Mouse (Mus musculus) neural tube, embryonic 11.5 days (tissue): ENCODE measurements around the gene Igsf9b. TPM values are rescaled to one million over a fixed set of nuclear protein-coding genes. Genes with fewer than 3 reads are reported as not detected.

Experiments used
- ATAC-seq: fragments of 200-750 bp; cut with Nextera tagmentation; 2 replicates; pipeline ENCODE4 v1.8.0; 2017; ENCODE audit warnings: moderate number of reproducible peaks, mild to moderate bottlenecking, moderate TSS enrichment, moderate library complexity; ENCODE audit not compliant: insufficient read depth, low FRiP score, low TSS enrichment
- DNase-seq: peaks from one replicate; pipeline ENCODE4 v3.0.0-alpha.2; 2015; ENCODE audit warnings: low spot score
- H3K27ac ChIP-seq: fragments of 300-500 bp; sonication (generic); 2 replicates; pipeline ENCODE4 v1.5.1; 2014; ENCODE audit warnings: low read depth, mild to moderate bottlenecking, low read length
- H3K27me3 ChIP-seq: fragments of 300-500 bp; sonication (generic); 2 replicates; pipeline ENCODE4 v1.6.1; 2014; ENCODE audit warnings: mild to moderate bottlenecking, low read length, mixed read lengths; ENCODE audit not compliant: control insufficient read depth, insufficient read depth
- H3K36me3 ChIP-seq: fragments of 300-500 bp; sonication (generic); 2 replicates; pipeline ENCODE4 v1.6.1; 2014; ENCODE audit warnings: mild to moderate bottlenecking, low read length, moderate library complexity, mixed read lengths; ENCODE audit not compliant: control insufficient read depth, insufficient read depth
- H3K4me1 ChIP-seq: fragments of 300-500 bp; sonication (generic); 2 replicates; pipeline ENCODE4 v1.6.1; 2014; ENCODE audit warnings: low read length, mixed read lengths; ENCODE audit not compliant: control insufficient read depth, insufficient read depth
- H3K4me2 ChIP-seq: fragments of 300-500 bp; sonication (generic); 2 replicates; pipeline ENCODE4 v1.6.1; 2014; ENCODE audit warnings: low read depth, mild to moderate bottlenecking, moderate library complexity
- H3K4me3 ChIP-seq: fragments of 300-500 bp; sonication (generic); 2 replicates; pipeline ENCODE4 v1.5.1; 2014; ENCODE audit warnings: low read depth, low read length
- H3K9ac ChIP-seq: fragments of 300-500 bp; sonication (generic); 2 replicates; pipeline ENCODE4 v1.6.1; 2014; ENCODE audit warnings: mild to moderate bottlenecking, low read length
- H3K9me3 ChIP-seq: fragments of 300-500 bp; sonication (generic); 2 replicates; pipeline ENCODE4 v1.6.1; 2016; ENCODE audit warnings: low read length; ENCODE audit not compliant: control insufficient read depth
- WGBS: fragments of 180-500 bp; shearing (Covaris S2); extraction: QIAGEN DNeasy Blood & Tissue Kit; methylation state at CpG from one replicate; pipeline ENCODE4 v1.1.7; 2014; 5-methylcytosine and 5-hydroxymethylcytosine counted together
- polyA plus RNA-seq: library from polyadenylated mRNA; unstranded; fragments of >200 nt; fragmentation: Nextera tagmentation; extraction: Ambion mirVana; gene quantifications from 2 replicates; pipeline ENCODE4 v1.2.1, GENCODE M21; 2014

Gene Igsf9b
- 6.1 and 7.4 TPM in 2 replicates for polyA plus RNA-seq

- WGBS, result under 1% methylated on average over 40 of the region's 40 CpGs
- Histone ChIP-seq H3K4me2 (peak within 1 kb of the TSS; percentile 95), H3K4me1 (peaks cover 16% of the 10 kb centered on the region), H3K4me3 (peak within 1 kb of the TSS; percentile 72), H3K9ac (peak within 1 kb of the TSS; percentile 49), H3K27ac (no peak within 1 kb of the TSS), H3K9me3 (no peaks in the 10 kb centered on the region), H3K27me3 (0 out of 2 replicates have a peak, but pooled peaks cover 6% of the 10 kb centered on the region), H3K36me3 (no peaks in the 10 kb centered on the region; the same call in 1 of the 2 replicates)
- DNase-seq (peak; percentile 94), ATAC-seq (peak; percentile 99)
Measured at GRCm38 (mm10) chr9:27298411-27299285, at the start of gene Igsf9b. Gene Igsf9b, plus strand, starts transcription at chr9:27299204.

GRCm38 (mm10) chr9:27252034-27252714, 46.8 kb upstream of the Igsf9b start:
- H3K36me3 ChIP-seq, result no peaks in the 10 kb centered on the region
- H3K4me2 ChIP-seq, result no peak overlapping the region
- 71% methylated on average over 7 of the region's 7 CpGs for WGBS
- no peak for DNase-seq
- no peaks in the 10 kb centered on the region for H3K9me3 ChIP-seq
- H3K27ac ChIP-seq, result no peak overlapping the region
- no peak for ATAC-seq
- H3K9ac ChIP-seq, result no peak overlapping the region
- H3K4me3 ChIP-seq, result no peak overlapping the region
- H3K27me3 ChIP-seq, result no peaks in the 10 kb centered on the region
- H3K4me1 ChIP-seq, result no peaks in the 10 kb centered on the region

GRCm38 (mm10) chr9:27256454-27256853, 42.5 kb upstream of the Igsf9b start:
- Histone ChIP-seq H3K9ac (no peak overlapping the region), H3K4me1 (no peaks in the 10 kb centered on the region), H3K4me3 (no peak overlapping the region), H3K27me3 (no peaks in the 10 kb centered on the region), H3K9me3 (no peaks in the 10 kb centered on the region), H3K36me3 (no peaks in the 10 kb centered on the region), H3K4me2 (no peak overlapping the region), H3K27ac (no peak overlapping the region)
- 65% methylated on average over 6 of the region's 6 CpGs for WGBS
- no peak for DNase-seq
- no peak for ATAC-seq

GRCm38 (mm10) chr9:27260378-27260947, 38.5 kb upstream of the Igsf9b start:
- no peak for DNase-seq
- no peak overlapping the region for H3K4me2 ChIP-seq
- 78% methylated on average over 3 of the region's 3 CpGs for WGBS

GRCm38 (mm10) chr9:27261905-27262304, 37.1 kb upstream of the Igsf9b start:
- H3K9ac ChIP-seq, result no peak overlapping the region
- DNase-seq, result no peak
- H3K4me2 ChIP-seq, result no peak overlapping the region
- no peak for ATAC-seq
- no peaks in the 10 kb centered on the region for H3K9me3 ChIP-seq
- H3K27me3 ChIP-seq, result no peaks in the 10 kb centered on the region
- H3K4me1 ChIP-seq, result no peaks in the 10 kb centered on the region
- no peaks in the 10 kb centered on the region for H3K36me3 ChIP-seq
- WGBS, result 85% methylated on average over 2 of the region's 2 CpGs
- no peak overlapping the region for H3K4me3 ChIP-seq
- no peak overlapping the region for H3K27ac ChIP-seq

More at GRCm38 (mm10) chr9:27260378-27260947, 38.5 kb upstream of the Igsf9b start:
- no peak overlapping the region for H3K4me3 ChIP-seq
- no peaks in the 10 kb centered on the region for H3K4me1 ChIP-seq
- no peaks in the 10 kb centered on the region for H3K36me3 ChIP-seq
- no peak for ATAC-seq
- H3K9me3 ChIP-seq, result no peaks in the 10 kb centered on the region
- no peaks in the 10 kb centered on the region for H3K27me3 ChIP-seq
- no peak overlapping the region for H3K9ac ChIP-seq
- no peak overlapping the region for H3K27ac ChIP-seq

GRCm38 (mm10) chr9:27265009-27265408, 34.0 kb upstream of the Igsf9b start:
- ATAC-seq, result no peak
- no peak overlapping the region for H3K4me2 ChIP-seq
- H3K4me3 ChIP-seq, result no peak overlapping the region
- no peaks in the 10 kb centered on the region for H3K4me1 ChIP-seq
- no peak overlapping the region for H3K27ac ChIP-seq
- no peak overlapping the region for H3K9ac ChIP-seq
- WGBS, result 61% methylated on average over 3 of the region's 3 CpGs
- H3K36me3 ChIP-seq, result no peaks in the 10 kb centered on the region
- no peak for DNase-seq
- no peaks in the 10 kb centered on the region for H3K27me3 ChIP-seq
- H3K9me3 ChIP-seq, result no peaks in the 10 kb centered on the region

GRCm38 (mm10) chr9:27267878-27268277, 31.1 kb upstream of the Igsf9b start:
- H3K9me3 ChIP-seq, result no peaks in the 10 kb centered on the region
- no peaks in the 10 kb centered on the region for H3K27me3 ChIP-seq
- 81% methylated on average over 5 of the region's 5 CpGs for WGBS
- H3K4me3 ChIP-seq, result no peak overlapping the region
- H3K4me1 ChIP-seq, result no peaks in the 10 kb centered on the region
- no peak overlapping the region for H3K4me2 ChIP-seq
- no peak overlapping the region for H3K27ac ChIP-seq
- no peak for ATAC-seq
- no peaks in the 10 kb centered on the region for H3K36me3 ChIP-seq
- no peak overlapping the region for H3K9ac ChIP-seq
- DNase-seq, result no peak

- Histone ChIP-seq H3K9me3 (no peaks in the 10 kb centered on the region), H3K9ac (no peak overlapping the region), H3K4me3 (no peak overlapping the region), H3K4me1 (no peaks in the 10 kb centered on the region), H3K4me2 (no peak overlapping the region), H3K27ac (no peak overlapping the region), H3K27me3 (no peaks in the 10 kb centered on the region), H3K36me3 (no peaks in the 10 kb centered on the region)
- DNase-seq, result no peak
- WGBS, result 81% methylated on average over 4 of the region's 4 CpGs
- ATAC-seq, result no peak
Measured at GRCm38 (mm10) chr9:27268493-27268892, 30.5 kb upstream of the Igsf9b start.
